Mouse (Mus musculus) G1E (cell line): Measurements from ENCODE around the gene Dr1.

Experiments used
- CTCF ChIP-seq: IDR thresholded peaks from 2 replicates; pipeline ENCODE4 v1.5.1; 2012; ENCODE audit warnings: low read depth, low read length, inconsistent platforms, mixed read lengths
- GATA1 ChIP-seq: IDR thresholded peaks from 2 replicates; pipeline ENCODE4 v1.6.1; 2012; ENCODE audit warnings: borderline replicate concordance, low read length, inconsistent platforms, mixed read lengths
- TAL1 ChIP-seq: conservative IDR thresholded peaks from 2 replicates; pipeline ENCODE4 v1.6.1; 2012; ENCODE audit warnings: low read depth, low read length, inconsistent platforms, mixed read lengths

DNA sequence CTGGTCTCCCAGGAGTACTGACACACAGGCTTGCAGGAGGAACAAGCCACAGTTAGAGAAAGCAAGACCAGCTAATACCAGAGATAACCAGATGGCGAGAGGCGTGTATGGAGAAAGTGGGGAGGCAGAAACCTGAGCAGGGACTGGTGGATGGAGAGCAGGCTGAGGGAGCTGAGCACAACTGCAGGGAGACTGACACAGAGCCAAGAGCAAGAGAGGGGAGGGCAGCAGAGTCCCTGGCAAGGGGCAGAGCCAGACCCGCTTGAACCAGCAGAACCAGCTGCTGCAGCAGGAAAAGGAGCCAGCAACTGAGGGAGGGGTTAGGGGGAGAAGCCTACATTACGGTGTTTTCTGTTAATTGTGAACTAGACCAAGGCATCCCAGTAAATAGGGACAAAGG lies 6.0 kb upstream of the Dr1 start:
- TF ChIP-seq GATA1 (no peak), CTCF (no peak), TAL1 (peak; percentile 40; the same call in 1 of the 2 replicates)
